Mouse (Mus musculus): Measurements from ENCODE around the gene Kcnk6. TPM values are rescaled to one million over a fixed set of nuclear protein-coding genes. Genes with fewer than 3 reads are reported as not detected.
"Not testable (repeated sequence)": the region's sequence is repeated elsewhere in the genome, so short reads cannot be mapped to it uniquely, and the experiment has no call there.

Gene Kcnk6
- polyA plus RNA-seq, 1 experiment = 0.09 TPM

GRCm38 (mm10) chr7:29247314-29247700, 15.0 kb upstream of the Kcnk6 start:
- Histone ChIP-seq H3K79me2 (ENCODE audit: control insufficient read depth, insufficient read depth) (peaks cover 12% of the 10 kb centered on the region), H3K4me3 (ENCODE audit: insufficient read depth, poor library complexity, severe bottlenecking) (peak overlapping the region; percentile 33), H3K36me3 (ENCODE audit: control insufficient read depth, insufficient read depth) (peaks cover 6% of the 10 kb centered on the region), H3K27me3 (ENCODE audit: control insufficient read depth, insufficient read depth, insufficient read length) (no peaks in the 10 kb centered on the region), H3K79me3 (ENCODE audit: low read depth) (no peaks in the 10 kb centered on the region), H3ac (ENCODE audit: control insufficient read depth, insufficient read length, low read depth) (peak overlapping the region; percentile 34)
- peak; percentile 80 for TF ChIP-seq CTCF (IDR thresholded peaks at IDR 0.05; ENCODE audit: control insufficient read depth, insufficient read depth, insufficient read length)
- no peak for TF ChIP-seq FOSL1 (IDR thresholded peaks at IDR 0.05; ENCODE audit: insufficient read depth, low read length, poor library complexity, severe bottlenecking)
- TF ChIP-seq MAX (IDR thresholded peaks at IDR 0.05) = no peak

GRCm38 (mm10) chr7:29246619-29247313, 14.5 kb upstream of the Kcnk6 start:
- Histone ChIP-seq H3K36me3 (ENCODE audit: control insufficient read depth, insufficient read depth) (peaks cover 6% of the 10 kb centered on the region), H3K27me3 (ENCODE audit: control insufficient read depth, insufficient read depth, insufficient read length) (no peaks in the 10 kb centered on the region), H3K79me3 (ENCODE audit: low read depth) (no peaks in the 10 kb centered on the region), H3K4me3 (ENCODE audit: insufficient read depth, poor library complexity, severe bottlenecking) (no peak overlapping the region), H3ac (ENCODE audit: control insufficient read depth, insufficient read length, low read depth) (peak overlapping the region; percentile 21), H3K79me2 (ENCODE audit: control insufficient read depth, insufficient read depth) (peaks cover 12% of the 10 kb centered on the region)
- no peak for TF ChIP-seq FOSL1 (IDR thresholded peaks at IDR 0.05; ENCODE audit: insufficient read depth, low read length, poor library complexity, severe bottlenecking)
- no peak for TF ChIP-seq MYOG (IDR thresholded peaks at IDR 0.05; ENCODE audit: control insufficient read depth, extremely low read depth, insufficient read length)
- no peak for TF ChIP-seq CEBPB (IDR thresholded peaks at IDR 0.05; ENCODE audit: low read depth)
- no peak for TF ChIP-seq USF1 (IDR thresholded peaks at IDR 0.05; ENCODE audit: low read depth)
- TF ChIP-seq MAX (IDR thresholded peaks at IDR 0.05) = no peak
- no peak for TF ChIP-seq MYOD1 (IDR thresholded peaks at IDR 0.05; ENCODE audit: control insufficient read depth, insufficient read length, low read depth)
- no peak for TF ChIP-seq CTCF (IDR thresholded peaks at IDR 0.05; ENCODE audit: control insufficient read depth, insufficient read depth, insufficient read length)

DNA sequence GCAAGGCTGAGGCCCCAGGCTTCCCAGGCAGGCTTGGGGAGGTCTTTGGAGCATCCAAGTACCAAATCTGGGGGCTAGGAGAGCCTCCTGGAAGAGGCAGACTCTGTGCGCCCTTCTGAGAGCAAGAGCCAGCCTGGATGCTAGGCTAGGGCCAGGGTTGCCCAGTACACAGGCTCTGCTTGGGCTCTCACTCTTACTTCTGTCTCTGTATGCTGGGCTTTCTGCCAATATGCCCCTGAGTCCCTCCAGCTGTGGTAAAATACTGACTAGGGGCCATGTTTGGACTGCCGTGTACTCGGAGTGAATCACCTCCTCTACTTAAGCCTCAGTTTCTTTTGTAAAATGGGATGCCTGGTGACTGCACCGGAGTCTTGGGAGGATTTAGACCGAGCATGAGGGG, 13.7 kb upstream of the Kcnk6 start:
- peaks cover 12% of the 10 kb centered on the region for H3K79me2 ChIP-seq (ENCODE audit: control insufficient read depth, insufficient read depth)
- H3ac ChIP-seq (ENCODE audit: control insufficient read depth, insufficient read length, low read depth) = no peak overlapping the region
- H3K36me3 ChIP-seq (ENCODE audit: control insufficient read depth, insufficient read depth) = peaks cover 6% of the 10 kb centered on the region
- H3K79me3 ChIP-seq (ENCODE audit: low read depth) = no peaks in the 10 kb centered on the region
- TF ChIP-seq CEBPB (IDR thresholded peaks at IDR 0.05; ENCODE audit: low read depth) (no peak), MYOG (IDR thresholded peaks at IDR 0.05; ENCODE audit: control insufficient read depth, extremely low read depth, insufficient read length) (no peak), CTCF (IDR thresholded peaks at IDR 0.05; ENCODE audit: control insufficient read depth, insufficient read depth, insufficient read length) (no peak), USF1 (IDR thresholded peaks at IDR 0.05; ENCODE audit: low read depth) (no peak), MYOD1 (IDR thresholded peaks at IDR 0.05; ENCODE audit: control insufficient read depth, insufficient read length, low read depth) (no peak), MAX (IDR thresholded peaks at IDR 0.05) (no peak), FOSL1 (IDR thresholded peaks at IDR 0.05; ENCODE audit: insufficient read depth, low read length, poor library complexity, severe bottlenecking) (no peak)
- H3K4me3 ChIP-seq (ENCODE audit: insufficient read depth, poor library complexity, severe bottlenecking) = no peak overlapping the region
- H3K27me3 ChIP-seq (ENCODE audit: control insufficient read depth, insufficient read depth, insufficient read length) = no peaks in the 10 kb centered on the region

DNA sequence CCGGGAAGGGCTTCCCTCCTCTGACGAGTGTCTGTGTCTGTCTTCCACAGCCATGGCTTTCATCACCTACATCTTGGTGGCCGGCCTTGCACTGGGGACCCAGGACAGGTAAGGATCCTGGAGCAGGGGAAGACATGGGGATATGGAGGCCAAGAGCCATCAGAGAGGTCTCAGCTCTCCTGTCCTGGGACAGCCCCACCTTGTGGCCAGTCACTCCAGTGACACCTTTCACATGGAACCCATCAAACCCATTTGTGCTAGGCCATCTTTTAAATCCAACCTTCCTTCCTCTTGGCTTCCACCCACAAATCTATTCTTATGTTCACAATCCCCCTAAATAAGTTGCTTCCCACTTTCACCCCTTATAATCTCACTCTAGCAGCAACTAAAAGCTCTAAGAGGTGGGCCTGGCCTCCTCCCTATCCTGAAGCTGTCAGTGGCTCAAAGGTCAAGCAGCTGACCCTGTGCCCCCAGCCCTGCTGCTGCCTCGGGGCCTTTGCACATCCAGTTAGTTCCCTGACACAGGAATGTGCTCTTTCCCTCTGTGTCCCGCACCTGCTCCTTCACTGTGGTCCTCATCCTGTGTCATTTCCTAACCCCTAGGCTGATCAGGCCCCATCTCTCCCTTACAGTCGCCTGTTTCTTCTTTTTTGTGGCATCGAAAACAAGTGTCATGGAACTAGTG, 12.6 kb upstream of the Kcnk6 start:
- peaks cover 12% of the 10 kb centered on the region for H3K79me2 ChIP-seq (ENCODE audit: control insufficient read depth, insufficient read depth)
- no peaks in the 10 kb centered on the region for H3K79me3 ChIP-seq (ENCODE audit: low read depth)

GRCm38 (mm10) chr7:29238019-29238967, 6.0 kb upstream of the Kcnk6 start, which contains the start of gene Yif1b:
Gene Yif1b, plus strand, starts transcription at chr7:29238329.
- H3K36me3 ChIP-seq (ENCODE audit: control insufficient read depth, insufficient read depth) = no peaks in the 10 kb centered on the region
- H3K27me3 ChIP-seq (ENCODE audit: control insufficient read depth, insufficient read depth, insufficient read length) = no peaks in the 10 kb centered on the region
- H3K4me3 ChIP-seq (ENCODE audit: insufficient read depth, poor library complexity, severe bottlenecking) = peak within 1 kb of the TSS; percentile 45
- peaks cover 12% of the 10 kb centered on the region for H3K79me2 ChIP-seq (ENCODE audit: control insufficient read depth, insufficient read depth)
- TF ChIP-seq MAX (IDR thresholded peaks at IDR 0.05) (no peak), MYOG (IDR thresholded peaks at IDR 0.05; ENCODE audit: control insufficient read depth, extremely low read depth, insufficient read length) (no peak), CTCF (IDR thresholded peaks at IDR 0.05; ENCODE audit: control insufficient read depth, insufficient read depth, insufficient read length) (no peak), USF1 (IDR thresholded peaks at IDR 0.05; ENCODE audit: low read depth) (no peak), MYOD1 (IDR thresholded peaks at IDR 0.05; ENCODE audit: control insufficient read depth, insufficient read length, low read depth) (no peak), CEBPB (IDR thresholded peaks at IDR 0.05; ENCODE audit: low read depth) (no peak)
- peak within 1 kb of the TSS; percentile 72 for H3ac ChIP-seq (ENCODE audit: control insufficient read depth, insufficient read length, low read depth)
- H3K79me3 ChIP-seq (ENCODE audit: low read depth) = peaks cover 4% of the 10 kb centered on the region

More for the DNA sequence above, 12.6 kb upstream of the Kcnk6 start:
- no peak for TF ChIP-seq CEBPB (IDR thresholded peaks at IDR 0.05; ENCODE audit: low read depth)
- peak; percentile 18 for TF ChIP-seq CTCF (IDR thresholded peaks at IDR 0.05; ENCODE audit: control insufficient read depth, insufficient read depth, insufficient read length)
- Histone ChIP-seq H3K27me3 (ENCODE audit: control insufficient read depth, insufficient read depth, insufficient read length) (no peaks in the 10 kb centered on the region), H3K36me3 (ENCODE audit: control insufficient read depth, insufficient read depth) (peaks cover 6% of the 10 kb centered on the region), H3ac (ENCODE audit: control insufficient read depth, insufficient read length, low read depth) (no peak overlapping the region), H3K4me3 (ENCODE audit: insufficient read depth, poor library complexity, severe bottlenecking) (no peak overlapping the region)

GRCm38 (mm10) chr7:29237596-29237995, 5.3 kb upstream of the Kcnk6 start:
- Histone ChIP-seq H3K4me3 (ENCODE audit: insufficient read depth, poor library complexity, severe bottlenecking) (peak overlapping the region; percentile 11), H3K79me2 (ENCODE audit: control insufficient read depth, insufficient read depth) (peaks cover 12% of the 10 kb centered on the region)

More at GRCm38 (mm10) chr7:29237596-29237995, 5.3 kb upstream of the Kcnk6 start:
- not testable (repeated sequence) for H3K27me3 ChIP-seq (ENCODE audit: control insufficient read depth, insufficient read depth, insufficient read length); H3K36me3 ChIP-seq (ENCODE audit: control insufficient read depth, insufficient read depth); H3ac ChIP-seq (ENCODE audit: control insufficient read depth, insufficient read length, low read depth); H3K79me3 ChIP-seq (ENCODE audit: low read depth)
